Mouse (Mus musculus): ENCODE results near the gene Wasl. TPM values are rescaled to one million over a fixed set of nuclear protein-coding genes. Genes with fewer than 3 reads are reported as not detected.
A peak's percentile ranks its signal among the peaks of the same experiment; 100 is the strongest.

Wasl gene
- total and polyA plus RNA-seq, 2 experiments from 2014 or later = 19.0 to 49.0 TPM

GRCm38 (mm10) chr6:24634065-24634464 is 30.7 kb downstream of the Wasl start:
- H3K9me3 ChIP-seq (replicated peaks; ENCODE audit: control insufficient read depth, low read length) = no peaks in the 10 kb centered on the region
- no peak for ATAC-seq (ENCODE audit: insufficient read depth, low read depth)
- no peaks in the 10 kb centered on the region for H3K27me3 ChIP-seq (ENCODE audit: control insufficient read depth, insufficient read depth, low read length)
- DNase-seq (ENCODE audit: low spot score) = no peak
- no peak for TF ChIP-seq EP300 (IDR thresholded peaks at IDR 0.05; ENCODE audit: low read depth)
- TF ChIP-seq CTCF (IDR thresholded peaks at IDR 0.05; ENCODE audit: low read depth) = no peak
- no peak overlapping the region for H3K4me2 ChIP-seq (ENCODE audit: low read depth, low read length)
- no peak overlapping the region for H3K9ac ChIP-seq (replicated peaks; ENCODE audit: low read depth, low read length)
- H3K36me3 ChIP-seq (replicated peaks; ENCODE audit: control insufficient read depth, insufficient read depth, low read length) = peaks cover 20% of the 10 kb centered on the region
- H3K27ac ChIP-seq (ENCODE audit: low read depth) = no peak overlapping the region
- WGBS = 88% methylated on average over 3 of the region's 3 CpGs
- H3K4me3 ChIP-seq (ENCODE audit: low read depth, low read length) = no peak overlapping the region
- peaks cover 6% of the 10 kb centered on the region; the same call in 1 of the 2 replicates for H3K4me1 ChIP-seq (ENCODE audit: control insufficient read depth, insufficient read depth)

- TF ChIP-seq EP300 (IDR thresholded peaks at IDR 0.05; ENCODE audit: low read depth) = no peak
- TF ChIP-seq CTCF (IDR thresholded peaks at IDR 0.05; ENCODE audit: low read depth) = no peak
- peak; percentile 46 for DNase-seq (ENCODE audit: low spot score)
Observed at GRCm38 (mm10) chr6:24632061-24632460, 32.7 kb downstream of the Wasl start.

GRCm38 (mm10) chr6:24628499-24628898 is 36.3 kb downstream of the Wasl start:
- no peak for DNase-seq (ENCODE audit: low spot score)
- H3K4me2 ChIP-seq (ENCODE audit: low read depth, low read length) = no peak overlapping the region
- no peak overlapping the region for H3K9ac ChIP-seq (replicated peaks; ENCODE audit: low read depth, low read length)
- H3K27me3 ChIP-seq (ENCODE audit: control insufficient read depth, insufficient read depth, low read length) = no peaks in the 10 kb centered on the region
- no peak overlapping the region for H3K4me3 ChIP-seq (ENCODE audit: low read depth, low read length)
- no peak for ATAC-seq (ENCODE audit: insufficient read depth, low read depth)
- no peak for TF ChIP-seq CTCF (IDR thresholded peaks at IDR 0.05; ENCODE audit: low read depth)
- no peak for TF ChIP-seq EP300 (IDR thresholded peaks at IDR 0.05; ENCODE audit: low read depth)
- no peak overlapping the region for H3K27ac ChIP-seq (ENCODE audit: low read depth)
- H3K9me3 ChIP-seq (replicated peaks; ENCODE audit: control insufficient read depth, low read length) = no peaks in the 10 kb centered on the region
- WGBS = 56% methylated on average over 1 of the region's 1 CpGs
- peaks cover 6% of the 10 kb centered on the region; the same call in 1 of the 2 replicates for H3K4me1 ChIP-seq (ENCODE audit: control insufficient read depth, insufficient read depth)
- peaks cover 25% of the 10 kb centered on the region for H3K36me3 ChIP-seq (replicated peaks; ENCODE audit: control insufficient read depth, insufficient read depth, low read length)

More at GRCm38 (mm10) chr6:24632061-24632460, 32.7 kb downstream of the Wasl start:
- Histone ChIP-seq H3K4me3 (ENCODE audit: low read depth, low read length) (no peak overlapping the region), H3K27me3 (ENCODE audit: control insufficient read depth, insufficient read depth, low read length) (no peaks in the 10 kb centered on the region), H3K36me3 (replicated peaks; ENCODE audit: control insufficient read depth, insufficient read depth, low read length) (peaks cover 20% of the 10 kb centered on the region), H3K9ac (replicated peaks; ENCODE audit: low read depth, low read length) (no peak overlapping the region), H3K9me3 (replicated peaks; ENCODE audit: control insufficient read depth, low read length) (no peaks in the 10 kb centered on the region), H3K27ac (ENCODE audit: low read depth) (peak overlapping the region; percentile 26; the same call in 1 of the 2 replicates), H3K4me2 (ENCODE audit: low read depth, low read length) (no peak overlapping the region), H3K4me1 (ENCODE audit: control insufficient read depth, insufficient read depth) (peaks cover 6% of the 10 kb centered on the region; the same call in 1 of the 2 replicates)
- WGBS = 19% methylated on average over 4 of the region's 4 CpGs
- peak; percentile 68; the same call in 1 of the 2 replicates for ATAC-seq (ENCODE audit: insufficient read depth, low read depth)

- 58% methylated on average over 5 of the region's 5 CpGs for WGBS
- peak; percentile 75 for DNase-seq (ENCODE audit: low spot score)
- H3K27me3 ChIP-seq (ENCODE audit: control insufficient read depth, insufficient read depth, low read length) = no peaks in the 10 kb centered on the region
- H3K4me1 ChIP-seq (ENCODE audit: control insufficient read depth, insufficient read depth) = peaks cover under 1% of the 10 kb centered on the region; the same call in 1 of the 2 replicates
- no peaks in the 10 kb centered on the region for H3K9me3 ChIP-seq (replicated peaks; ENCODE audit: control insufficient read depth, low read length)
- H3K4me2 ChIP-seq (ENCODE audit: low read depth, low read length) = no peak overlapping the region
- H3K4me3 ChIP-seq (ENCODE audit: low read depth, low read length) = no peak overlapping the region
- H3K27ac ChIP-seq (ENCODE audit: low read depth) = no peak overlapping the region
- TF ChIP-seq EP300 (IDR thresholded peaks at IDR 0.05; ENCODE audit: low read depth) (no peak), CTCF (IDR thresholded peaks at IDR 0.05; ENCODE audit: low read depth) (peak; percentile 78)
- H3K36me3 ChIP-seq (replicated peaks; ENCODE audit: control insufficient read depth, insufficient read depth, low read length) = peaks cover 20% of the 10 kb centered on the region
- no peak overlapping the region for H3K9ac ChIP-seq (replicated peaks; ENCODE audit: low read depth, low read length)
- 0 out of 2 replicates have a peak, but pooled peaks have one; percentile 24 for ATAC-seq (ENCODE audit: insufficient read depth, low read depth)
Observed at GRCm38 (mm10) chr6:24627586-24628030, 37.2 kb downstream of the Wasl start.

GRCm38 (mm10) chr6:24622098-24622497 is 42.7 kb downstream of the Wasl start:
- ATAC-seq (ENCODE audit: insufficient read depth, low read depth) (no peak), DNase-seq (ENCODE audit: low spot score) (no peak)
- H3K9ac ChIP-seq (replicated peaks; ENCODE audit: low read depth, low read length) = no peak overlapping the region
- no peaks in the 10 kb centered on the region for H3K9me3 ChIP-seq (replicated peaks; ENCODE audit: control insufficient read depth, low read length)
- H3K27ac ChIP-seq (ENCODE audit: low read depth) = 0 out of 2 replicates have a peak overlapping the region, but pooled peaks have one; percentile 1
- no peak overlapping the region for H3K4me3 ChIP-seq (ENCODE audit: low read depth, low read length)
- no peak overlapping the region for H3K4me2 ChIP-seq (ENCODE audit: low read depth, low read length)
- no peak for TF ChIP-seq EP300 (IDR thresholded peaks at IDR 0.05; ENCODE audit: low read depth)
- TF ChIP-seq CTCF (IDR thresholded peaks at IDR 0.05; ENCODE audit: low read depth) = no peak
- 72% methylated on average over 2 of the region's 2 CpGs for WGBS
- H3K4me1 ChIP-seq (ENCODE audit: control insufficient read depth, insufficient read depth) = no peaks in the 10 kb centered on the region
- no peaks in the 10 kb centered on the region for H3K27me3 ChIP-seq (ENCODE audit: control insufficient read depth, insufficient read depth, low read length)
- H3K36me3 ChIP-seq (replicated peaks; ENCODE audit: control insufficient read depth, insufficient read depth, low read length) = peaks cover 50% of the 10 kb centered on the region

GRCm38 (mm10) chr6:24620936-24621335 is 43.9 kb downstream of the Wasl start:
- Histone ChIP-seq H3K9me3 (replicated peaks; ENCODE audit: control insufficient read depth, low read length) (no peaks in the 10 kb centered on the region), H3K4me3 (ENCODE audit: low read depth, low read length) (no peak overlapping the region), H3K4me2 (ENCODE audit: low read depth, low read length) (no peak overlapping the region), H3K4me1 (ENCODE audit: control insufficient read depth, insufficient read depth) (no peaks in the 10 kb centered on the region), H3K27me3 (ENCODE audit: control insufficient read depth, insufficient read depth, low read length) (no peaks in the 10 kb centered on the region), H3K27ac (ENCODE audit: low read depth) (no peak overlapping the region), H3K36me3 (replicated peaks; ENCODE audit: control insufficient read depth, insufficient read depth, low read length) (peaks cover 54% of the 10 kb centered on the region), H3K9ac (replicated peaks; ENCODE audit: low read depth, low read length) (no peak overlapping the region)
- 50% methylated on average over 2 of the region's 2 CpGs for WGBS
- ATAC-seq (ENCODE audit: insufficient read depth, low read depth) = no peak
- TF ChIP-seq CTCF (IDR thresholded peaks at IDR 0.05; ENCODE audit: low read depth) = no peak
- no peak for TF ChIP-seq EP300 (IDR thresholded peaks at IDR 0.05; ENCODE audit: low read depth)
- no peak for DNase-seq (ENCODE audit: low spot score)
